ENCODE assay signal across 18 mouse cellular contexts in genomic region chr9:65755673-65756375, GRCm38 (mm10).
A peak's percentile ranks its signal among the peaks of the same experiment; 100 is the strongest.
DNase-seq lines count a peak whose midpoint lies in the region; ATAC-seq and TF ChIP-seq lines count a peak whose summit lies in the region.
"Had no signal": no experiment of that assay in that cellular context is flagged by ENCODE, and none has a peak within 500 bp of the region (broad histone marks: within the 10 kb centered on the region; RNA-seq: fewer than 3 reads in every experiment).

No protein-coding gene starts in this region.

- H3K4me3 ChIP-seq in hindbrain, embryonic 12.5 days, result no peak overlapping the region
- no peak overlapping the region for H3K4me3 ChIP-seq in hindbrain, embryonic 10.5 days
- no peak overlapping the region for H3K4me3 ChIP-seq in forebrain, embryonic 12.5 days (replicated peaks)
- H3K4me3 ChIP-seq in midbrain, embryonic 14.5 days (replicated peaks; ENCODE audit: low read depth, low read length), result no peak overlapping the region
- no peak overlapping the region for H3K4me3 ChIP-seq in lung, postnatal 0 days (ENCODE audit: low read depth, low read length)
- H3K4me3 ChIP-seq: heart, embryonic 13.5 days; limb, embryonic 10.5 days; liver, embryonic 12.5 days; lung, embryonic 15.5 days; stomach, embryonic 15.5 days had no signal

- no peak overlapping the region for H3K9ac ChIP-seq in hindbrain, embryonic 12.5 days
- no peak overlapping the region for H3K9ac ChIP-seq in forebrain, embryonic 12.5 days
- no peak overlapping the region for H3K9ac ChIP-seq in midbrain, embryonic 14.5 days (replicated peaks; ENCODE audit: low read length)
- H3K9ac ChIP-seq in lung, postnatal 0 days (replicated peaks; ENCODE audit: low read depth), result no peak overlapping the region
- H3K9ac ChIP-seq: heart, embryonic 13.5 days; liver, embryonic 12.5 days; lung, embryonic 15.5 days; stomach, embryonic 15.5 days had no signal

- whole genome bisulfite sequencing in hindbrain, embryonic 12.5 days, result 80% methylated on average over 7 of the region's 7 CpGs
- 86% methylated on average over 7 of the region's 7 CpGs for WGBS in hindbrain, embryonic 10.5 days
- WGBS in forebrain, embryonic 12.5 days, result 56% methylated on average over 7 of the region's 7 CpGs
- 79% methylated on average over 7 of the region's 7 CpGs for WGBS in midbrain, embryonic 14.5 days
- 92% methylated on average over 7 of the region's 7 CpGs for WGBS in lung, postnatal 0 days

- no peaks in the 10 kb centered on the region for H3K36me3 ChIP-seq in hindbrain, embryonic 12.5 days
- H3K36me3 ChIP-seq in hindbrain, embryonic 10.5 days, result peaks cover 36% of the 10 kb centered on the region
- H3K36me3 ChIP-seq in forebrain, embryonic 12.5 days (replicated peaks), result no peaks in the 10 kb centered on the region; the same call in 1 of the 2 replicates
- no peaks in the 10 kb centered on the region for H3K36me3 ChIP-seq in midbrain, embryonic 14.5 days (ENCODE audit: control insufficient read depth, insufficient read depth, low read length)
- no peaks in the 10 kb centered on the region for H3K36me3 ChIP-seq in lung, postnatal 0 days (ENCODE audit: insufficient read depth, low read length)
- H3K36me3 ChIP-seq: lung, embryonic 15.5 days; stomach, embryonic 15.5 days had no signal

- H3K4me1 ChIP-seq in hindbrain, embryonic 12.5 days, result peaks cover 8% of the 10 kb centered on the region
- no peaks in the 10 kb centered on the region for H3K4me1 ChIP-seq in hindbrain, embryonic 10.5 days (replicated peaks)
- H3K4me1 ChIP-seq in forebrain, embryonic 12.5 days, result peaks cover 19% of the 10 kb centered on the region
- peaks cover 10% of the 10 kb centered on the region; the same call in 1 of the 2 replicates for H3K4me1 ChIP-seq in midbrain, embryonic 14.5 days (ENCODE audit: control insufficient read depth, insufficient read depth, low read length)
- H3K4me1 ChIP-seq in lung, postnatal 0 days (ENCODE audit: insufficient read depth, low read depth, low read length), result no peaks in the 10 kb centered on the region
- H3K4me1 ChIP-seq: limb, embryonic 10.5 days; stomach, embryonic 15.5 days had no signal

- no peak for ATAC-seq in hindbrain, embryonic 12.5 days (ENCODE audit: low FRiP score)
- ATAC-seq in forebrain, embryonic 12.5 days (ENCODE audit: low FRiP score), result peak; percentile 64
- no peak for ATAC-seq in midbrain, embryonic 14.5 days (ENCODE audit: low FRiP score, low TSS enrichment)
- no peak for ATAC-seq in lung, postnatal 0 days
- ATAC-seq: intestine, postnatal 0 days; liver, embryonic 12.5 days had no signal

- no peak overlapping the region for H3K4me2 ChIP-seq in hindbrain, embryonic 12.5 days (replicated peaks)
- H3K4me2 ChIP-seq in forebrain, embryonic 12.5 days, result no peak overlapping the region
- H3K4me2 ChIP-seq in midbrain, embryonic 14.5 days (ENCODE audit: low read length), result no peak overlapping the region
- no peak overlapping the region for H3K4me2 ChIP-seq in lung, postnatal 0 days (replicated peaks; ENCODE audit: low read depth, low read length)
- H3K4me2 ChIP-seq: heart, embryonic 13.5 days; liver, embryonic 12.5 days; lung, embryonic 15.5 days; stomach, embryonic 15.5 days had no signal

- peak overlapping the region; percentile 7; the same call in 1 of the 2 replicates for H3K27ac ChIP-seq in hindbrain, embryonic 12.5 days
- no peak overlapping the region for H3K27ac ChIP-seq in hindbrain, embryonic 10.5 days
- peak overlapping the region; percentile 74; the same call in 1 of the 2 replicates for H3K27ac ChIP-seq in forebrain, embryonic 12.5 days
- 0 out of 2 replicates have a peak overlapping the region, but pooled peaks have one; percentile 27 for H3K27ac ChIP-seq in midbrain, embryonic 14.5 days (replicated peaks; ENCODE audit: low read depth, low read length)
- H3K27ac ChIP-seq in lung, postnatal 0 days (ENCODE audit: low read length), result no peak overlapping the region
- H3K27ac ChIP-seq: heart, embryonic 13.5 days; limb, embryonic 10.5 days; liver, embryonic 12.5 days; lung, embryonic 15.5 days; stomach, embryonic 15.5 days had no signal

- no peaks in the 10 kb centered on the region for H3K9me3 ChIP-seq in hindbrain, embryonic 12.5 days (replicated peaks)
- H3K9me3 ChIP-seq in hindbrain, embryonic 10.5 days, result no peaks in the 10 kb centered on the region
- no peaks in the 10 kb centered on the region for H3K9me3 ChIP-seq in forebrain, embryonic 12.5 days
- H3K9me3 ChIP-seq in midbrain, embryonic 14.5 days (ENCODE audit: control insufficient read depth, low read length), result no peaks in the 10 kb centered on the region
- H3K9me3 ChIP-seq in lung, postnatal 0 days (ENCODE audit: low read length), result no peaks in the 10 kb centered on the region
- H3K9me3 ChIP-seq: heart, embryonic 13.5 days; limb, embryonic 10.5 days; lung, embryonic 15.5 days; stomach, embryonic 15.5 days had no signal

- DNase-seq in hindbrain, embryonic 10.5 days (ENCODE audit: low spot score), result no peak
- DNase-seq in Muller cell, postnatal 12 days (ENCODE audit: inconsistent ontology term), result peak; percentile 50
- no peak for DNase-seq in midbrain, embryonic 14.5 days
- DNase-seq in ovary, postnatal 36 days (ENCODE audit: low spot score), result no peak
- no peak for DNase-seq in lung, postnatal 0 days (ENCODE audit: low spot score)
- DNase-seq: cerebellum, adult 11 months; cerebellum, postnatal 25 days; gastrocnemius, postnatal 25 days; heart, postnatal 4 days; right cerebral cortex, adult 18-20 months had no signal

- no peak for TF ChIP-seq CTCF in lung, postnatal 0 days (IDR thresholded peaks at IDR 0.05)

- no peak for TF ChIP-seq EP300 in lung, postnatal 0 days (IDR thresholded peaks at IDR 0.05)

- no peaks in the 10 kb centered on the region for H3K27me3 ChIP-seq in hindbrain, embryonic 12.5 days
- no peaks in the 10 kb centered on the region for H3K27me3 ChIP-seq in hindbrain, embryonic 10.5 days (ENCODE audit: insufficient read depth, poor library complexity, severe bottlenecking)
- no peaks in the 10 kb centered on the region for H3K27me3 ChIP-seq in forebrain, embryonic 12.5 days
- no peaks in the 10 kb centered on the region for H3K27me3 ChIP-seq in midbrain, embryonic 14.5 days (ENCODE audit: control insufficient read depth, insufficient read depth, low read length)
- no peaks in the 10 kb centered on the region for H3K27me3 ChIP-seq in lung, postnatal 0 days (replicated peaks; ENCODE audit: insufficient read depth, low read length)
- H3K27me3 ChIP-seq: heart, embryonic 13.5 days; liver, embryonic 12.5 days; lung, embryonic 15.5 days; stomach, embryonic 15.5 days had no signal

Comparison
In these comparisons a context has a peak if more than half of its experiments do, and no peak if none do; other contexts are left out.
1. H3K27ac ChIP-seq: peak in hindbrain, embryonic 12.5 days (single experiment), forebrain, embryonic 12.5 days (single experiment) and midbrain, embryonic 14.5 days (single experiment); none in hindbrain, embryonic 10.5 days (single experiment) and lung, postnatal 0 days (single experiment).